Mouse (Mus musculus) cortical plate, adult 2 months (tissue): ENCODE measurements around the gene Eif1ax. TPM values are rescaled to one million over a fixed set of nuclear protein-coding genes. Genes with fewer than 3 reads are reported as not detected.
"Not testable (repeated sequence)": the region's sequence is repeated elsewhere in the genome, so short reads cannot be mapped to it uniquely, and the experiment has no call there.

Experiments
- H3K27ac ChIP-seq: fragments of 200-500 bp; 2 replicates; pipeline ENCODE4 v1.5.1; 2012; ENCODE audit warnings: low read length, control low read depth, inconsistent platforms; ENCODE audit not compliant: insufficient read depth
- H3K4me1 ChIP-seq: fragments of 200-500 bp; 2 replicates; pipeline ENCODE4 v1.6.1; 2011; ENCODE audit warnings: low read length; ENCODE audit not compliant: control insufficient read depth, insufficient read depth
- H3K4me3 ChIP-seq: fragments of 200-500 bp; 2 replicates; pipeline ENCODE4 v1.5.1; 2011; ENCODE audit warnings: mild to moderate bottlenecking, low read length, control low read depth; ENCODE audit not compliant: insufficient read depth
- CTCF ChIP-seq: fragments of 200-500 bp; IDR thresholded peaks from 2 replicates; pipeline ENCODE4 v1.5.1; 2011; ENCODE audit warnings: mild to moderate bottlenecking, control low read depth, low read length; ENCODE audit not compliant: insufficient read depth; ENCODE audit errors: extremely low read depth
- POLR2A ChIP-seq: fragments of 200-500 bp; IDR thresholded peaks from 2 replicates; pipeline ENCODE4 v1.6.1; 2011; ENCODE audit warnings: mild to moderate bottlenecking, low read length, control low read depth; ENCODE audit not compliant: insufficient read depth; ENCODE audit errors: extremely low read depth
- polyA plus RNA-seq: library from polyadenylated mRNA; depleted of rRNA; stranded (reverse); fragments of >200 nt; gene quantifications from 2 replicates; pipeline ENCODE4 v1.2.3, GENCODE M21; 2012; rRNA removed

The Eif1ax gene
- polyA plus RNA-seq, 1 experiment, result 50.3 TPM

GRCm38 (mm10) chrX:159414829-159415673, 43.1 kb downstream of the Eif1ax start:
- H3K4me1 ChIP-seq, result no peaks in the 10 kb centered on the region
- peak overlapping the region; percentile 83 for H3K27ac ChIP-seq
- peak overlapping the region; percentile 99 for H3K4me3 ChIP-seq
- peak; percentile 28; the same call in 1 of the 2 replicates for TF ChIP-seq POLR2A
- TF ChIP-seq CTCF, result no peak

GRCm38 (mm10) chrX:159430507-159430906, 58.5 kb downstream of the Eif1ax start:
- H3K4me3 ChIP-seq, result not testable (repeated sequence)

More at GRCm38 (mm10) chrX:159430507-159430906, 58.5 kb downstream of the Eif1ax start:
- not testable (repeated sequence) for H3K4me1 ChIP-seq, H3K27ac ChIP-seq

Other genes starting within 250 kb of the Eif1ax start
- 23.2 and 23.9 TPM in 2 replicates for gene Rps6ka3, start 161.9 kb upstream of the Eif1ax start, polyA plus RNA-seq
- gene Map7d2, start 42.4 kb downstream of the Eif1ax start, polyA plus RNA-seq, result 53.9 and 59.2 TPM in 2 replicates
- gene Bclaf3, start 154.5 kb downstream of the Eif1ax start, polyA plus RNA-seq, result 9.2 and 10.1 TPM in 2 replicates